Mouse (Mus musculus) forebrain, postnatal 0 days (tissue): ENCODE results near the gene Atp8a2. TPM values are rescaled to one million over a fixed set of nuclear protein-coding genes. Genes with fewer than 3 reads are reported as not detected.

Source experiments
- ATAC-seq: fragments of 200-750 bp; cut with Nextera tagmentation; 2 replicates; pipeline ENCODE4 v1.8.0; 2017; ENCODE audit warnings: mild to moderate bottlenecking, moderate library complexity
- DNase-seq: peaks from one replicate; pipeline ENCODE4 v3.0.0-alpha.2; 2015
- H3K27ac ChIP-seq: fragments of 300-500 bp; sonication (generic); 2 replicates; pipeline ENCODE4 v1.5.1; 2014; ENCODE audit warnings: low read depth, mild to moderate bottlenecking, antibody characterized with exemption, low read length, moderate library complexity, mixed read lengths
- H3K27me3 ChIP-seq: fragments of 300-500 bp; sonication (generic); 2 replicates; pipeline ENCODE4 v1.6.1; 2014; ENCODE audit warnings: mild to moderate bottlenecking, low read length, mixed read lengths; ENCODE audit not compliant: insufficient read depth
- H3K36me3 ChIP-seq: fragments of 300-500 bp; sonication (generic); 2 replicates; pipeline ENCODE4 v1.6.1; 2014; ENCODE audit warnings: mild to moderate bottlenecking, moderate library complexity; ENCODE audit not compliant: insufficient read depth
- H3K4me1 ChIP-seq: fragments of 300-500 bp; sonication (generic); 2 replicates; pipeline ENCODE4 v1.6.1; 2014; ENCODE audit warnings: antibody characterized with exemption; ENCODE audit not compliant: insufficient read depth
- H3K4me2 ChIP-seq: fragments of 300-500 bp; sonication (generic); 2 replicates; pipeline ENCODE4 v1.6.1; 2014; ENCODE audit warnings: low read depth, mild to moderate bottlenecking, moderate library complexity
- H3K4me3 ChIP-seq: fragments of 300-500 bp; sonication (generic); 2 replicates; pipeline ENCODE4 v1.5.1; 2014; ENCODE audit warnings: low read depth, low read length, mixed read lengths
- H3K9ac ChIP-seq: fragments of 300-500 bp; sonication (generic); 2 replicates; pipeline ENCODE4 v1.6.1; 2014; ENCODE audit warnings: mild to moderate bottlenecking
- H3K9me3 ChIP-seq: fragments of 300-500 bp; sonication (generic); 2 replicates; pipeline ENCODE4 v1.6.1; 2016; ENCODE audit warnings: low read length
- CTCF ChIP-seq: sonication (generic); IDR thresholded peaks from 2 replicates; pipeline ENCODE4 v1.5.1; 2016; ENCODE audit warnings: antibody characterized with exemption, control low read depth, low read depth
- WGBS: fragments of 180-500 bp; shearing (Covaris S2); extraction: QIAGEN DNeasy Blood & Tissue Kit; methylation state at CpG from one replicate; pipeline ENCODE4 v1.1.7; 2014; 5-methylcytosine and 5-hydroxymethylcytosine counted together
- polyA plus RNA-seq: library from polyadenylated mRNA; unstranded; fragments of >200 nt; fragmentation: Nextera tagmentation; extraction: Ambion mirVana; gene quantifications from 2 replicates; pipeline ENCODE4 v1.2.1, GENCODE M21; 2015
- total RNA-seq: library from RNA; depleted of rRNA; stranded (reverse); fragments of >200 nt; gene quantifications from 2 replicates; pipeline ENCODE4 v1.2.3, GENCODE M21; 2014

Atp8a2 gene
- total and polyA plus RNA-seq, 2 experiments from 2014 or later, result 33.6 to 38.0 TPM

- H3K9me3 ChIP-seq, result no peaks in the 10 kb centered on the region
- ATAC-seq (no peak), DNase-seq (no peak)
- H3K4me1 ChIP-seq, result no peaks in the 10 kb centered on the region
- H3K4me2 ChIP-seq, result no peak overlapping the region
- no peaks in the 10 kb centered on the region for H3K36me3 ChIP-seq
- H3K9ac ChIP-seq, result no peak overlapping the region
- no peaks in the 10 kb centered on the region for H3K27me3 ChIP-seq
- 83% methylated on average over 6 of the region's 6 CpGs for WGBS
- no peak overlapping the region for H3K4me3 ChIP-seq
- no peak for TF ChIP-seq CTCF
- H3K27ac ChIP-seq, result no peak overlapping the region
These were observed 504.8 kb downstream of the Atp8a2 start for GRCm38 (mm10) chr14:59692164-59692563.

- WGBS, result 88% methylated on average over 13 of the region's 13 CpGs
- Histone ChIP-seq H3K27me3 (no peaks in the 10 kb centered on the region), H3K4me1 (no peaks in the 10 kb centered on the region), H3K4me2 (no peak overlapping the region), H3K27ac (no peak overlapping the region), H3K9ac (no peak overlapping the region), H3K9me3 (no peaks in the 10 kb centered on the region), H3K36me3 (no peaks in the 10 kb centered on the region), H3K4me3 (no peak overlapping the region)
- DNase-seq (no peak), ATAC-seq (no peak)
- TF ChIP-seq CTCF, result no peak
These were observed 505.6 kb downstream of the Atp8a2 start for GRCm38 (mm10) chr14:59691402-59691801.

GRCm38 (mm10) chr14:59690954-59691353 is 506.0 kb downstream of the Atp8a2 start:
- no peak for TF ChIP-seq CTCF
- no peak overlapping the region for H3K4me3 ChIP-seq
- DNase-seq (no peak), ATAC-seq (no peak)
- H3K27me3 ChIP-seq, result no peaks in the 10 kb centered on the region
- H3K36me3 ChIP-seq, result no peaks in the 10 kb centered on the region
- H3K9ac ChIP-seq, result no peak overlapping the region
- no peaks in the 10 kb centered on the region for H3K9me3 ChIP-seq
- no peak overlapping the region for H3K4me2 ChIP-seq
- no peak overlapping the region for H3K27ac ChIP-seq
- no peaks in the 10 kb centered on the region for H3K4me1 ChIP-seq
- WGBS, result 84% methylated on average over 12 of the region's 12 CpGs

GRCm38 (mm10) chr14:59689596-59689995 is 507.4 kb downstream of the Atp8a2 start:
- H3K27ac ChIP-seq, result no peak overlapping the region
- ATAC-seq (no peak), DNase-seq (no peak)
- H3K4me2 ChIP-seq, result no peak overlapping the region
- no peaks in the 10 kb centered on the region for H3K4me1 ChIP-seq
- no peak overlapping the region for H3K9ac ChIP-seq
- no peaks in the 10 kb centered on the region for H3K27me3 ChIP-seq
- no peak overlapping the region for H3K4me3 ChIP-seq
- no peak for TF ChIP-seq CTCF
- WGBS, result 34% methylated on average over 4 of the region's 4 CpGs
- H3K9me3 ChIP-seq, result no peaks in the 10 kb centered on the region
- H3K36me3 ChIP-seq, result no peaks in the 10 kb centered on the region

DNA sequence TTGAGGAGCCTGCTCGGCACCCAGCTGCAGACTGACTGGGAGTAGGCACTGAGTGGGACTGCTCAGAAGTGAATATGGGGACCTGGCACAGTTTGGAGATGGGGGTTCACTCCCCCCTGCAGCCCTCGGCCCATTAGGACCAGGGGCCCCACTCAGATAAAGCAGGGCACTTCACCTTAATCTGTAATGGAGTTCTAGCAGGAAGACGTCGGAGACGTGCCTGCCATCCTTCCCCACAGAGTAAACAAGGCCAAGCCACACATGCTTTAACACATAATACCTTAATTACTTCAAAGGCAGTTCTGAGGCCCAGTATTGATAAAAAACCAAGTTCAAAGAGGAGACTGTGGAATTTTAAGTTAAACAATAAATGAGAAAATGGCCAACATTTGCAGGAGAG is 510.8 kb downstream of the Atp8a2 start:
- no peak for TF ChIP-seq CTCF
- H3K27me3 ChIP-seq, result no peaks in the 10 kb centered on the region
- H3K27ac ChIP-seq, result no peak overlapping the region
- H3K4me1 ChIP-seq, result no peaks in the 10 kb centered on the region
- no peaks in the 10 kb centered on the region for H3K9me3 ChIP-seq
- H3K4me3 ChIP-seq, result no peak overlapping the region
- H3K9ac ChIP-seq, result no peak overlapping the region
- WGBS, result 61% methylated on average over 5 of the region's 5 CpGs
- no peaks in the 10 kb centered on the region for H3K36me3 ChIP-seq
- ATAC-seq (no peak), DNase-seq (no peak)
- no peak overlapping the region for H3K4me2 ChIP-seq

DNA sequence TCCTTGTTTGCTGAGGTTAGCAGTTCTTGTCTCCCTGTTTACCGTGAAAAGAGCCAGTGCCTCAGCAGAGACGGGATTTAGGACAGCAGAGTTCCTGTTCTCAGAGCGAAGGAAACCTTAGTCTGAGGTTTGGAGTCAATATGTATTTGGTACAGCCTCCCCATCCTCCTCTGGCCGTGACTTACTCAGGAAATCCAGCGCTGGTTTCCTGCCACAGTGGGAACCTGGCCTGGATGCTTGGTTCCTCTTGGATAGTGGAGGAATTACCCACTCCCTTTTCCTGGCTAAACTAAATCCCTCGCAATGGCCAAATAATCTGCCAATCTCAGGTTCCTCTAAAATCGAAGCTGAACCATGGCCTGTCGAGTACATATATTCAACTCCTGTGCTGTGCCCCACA is 511.6 kb downstream of the Atp8a2 start:
- H3K36me3 ChIP-seq, result no peaks in the 10 kb centered on the region
- no peak overlapping the region for H3K27ac ChIP-seq
- no peak for ATAC-seq
- no peak overlapping the region for H3K9ac ChIP-seq
- H3K4me1 ChIP-seq, result no peaks in the 10 kb centered on the region
- 72% methylated on average over 8 of the region's 8 CpGs for WGBS
- DNase-seq, result no peak
- no peaks in the 10 kb centered on the region for H3K9me3 ChIP-seq
- no peak for TF ChIP-seq CTCF
- H3K27me3 ChIP-seq, result no peaks in the 10 kb centered on the region
- no peak overlapping the region for H3K4me3 ChIP-seq
- H3K4me2 ChIP-seq, result no peak overlapping the region

GRCm38 (mm10) chr14:59681906-59682305 is 515.1 kb downstream of the Atp8a2 start:
- 73% methylated on average over 4 of the region's 4 CpGs for WGBS
- ATAC-seq, result no peak
- Histone ChIP-seq H3K27ac (no peak overlapping the region), H3K36me3 (no peaks in the 10 kb centered on the region), H3K4me3 (no peak overlapping the region), H3K4me2 (no peak overlapping the region), H3K9me3 (no peaks in the 10 kb centered on the region), H3K9ac (no peak overlapping the region), H3K27me3 (no peaks in the 10 kb centered on the region), H3K4me1 (no peaks in the 10 kb centered on the region)
- no peak for TF ChIP-seq CTCF
- DNase-seq, result no peak

GRCm38 (mm10) chr14:59677598-59678003 is 519.4 kb downstream of the Atp8a2 start:
- WGBS, result 72% methylated on average over 7 of the region's 7 CpGs
- ATAC-seq, result no peak
- Histone ChIP-seq H3K4me2 (no peak overlapping the region), H3K4me1 (no peaks in the 10 kb centered on the region; the same call in 1 of the 2 replicates), H3K36me3 (no peaks in the 10 kb centered on the region), H3K27ac (no peak overlapping the region), H3K9ac (no peak overlapping the region), H3K9me3 (no peaks in the 10 kb centered on the region), H3K4me3 (no peak overlapping the region), H3K27me3 (no peaks in the 10 kb centered on the region)
- DNase-seq, result no peak
- TF ChIP-seq CTCF, result no peak
